ENCODE assay signal across 22 mouse cellular contexts in the genomic region with DNA sequence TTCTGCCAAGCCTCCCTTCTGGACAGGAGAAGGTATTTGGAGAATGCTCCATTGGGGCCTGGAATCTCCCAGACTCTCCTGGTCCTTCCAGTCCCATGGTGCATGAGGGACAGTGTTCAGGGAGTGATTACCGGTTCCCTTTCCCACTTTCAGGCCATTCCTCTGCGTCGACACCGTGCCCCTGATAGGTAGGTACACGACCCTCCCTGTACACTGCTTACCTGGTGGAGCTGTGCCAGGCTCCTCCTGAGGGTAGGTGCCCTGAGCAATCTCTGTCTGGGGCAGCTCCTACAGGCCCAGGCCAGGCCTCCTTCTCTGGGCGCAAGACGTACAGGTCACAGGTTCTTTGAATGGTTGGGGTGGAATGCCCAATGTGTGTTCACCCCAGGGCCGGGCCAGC. TPM values are rescaled to one million over a fixed set of nuclear protein-coding genes. Genes with fewer than 3 reads are reported as not detected.
A peak's percentile ranks its signal among the peaks of the same experiment; 100 is the strongest.
DNase-seq lines count a peak whose midpoint lies in the region; ATAC-seq and TF ChIP-seq lines count a peak whose summit lies in the region.
"Had no signal": no experiment of that assay in that cellular context is flagged by ENCODE, and none has a peak within 500 bp of the region (broad histone marks: within the 10 kb centered on the region; RNA-seq: fewer than 3 reads in every experiment).

No protein-coding gene starts in this region.

- no peak overlapping the region for H3K4me2 ChIP-seq in liver, postnatal 0 days (ENCODE audit: low read depth, low read length)
- H3K4me2 ChIP-seq in liver, embryonic 11.5 days, result no peak overlapping the region
- H3K4me2 ChIP-seq: heart, embryonic 12.5 days; heart, embryonic 15.5 days; hindbrain, embryonic 14.5 days had no signal

- H3K9ac ChIP-seq in liver, postnatal 0 days (replicated peaks), result no peak overlapping the region
- no peak overlapping the region for H3K9ac ChIP-seq in liver, embryonic 11.5 days (ENCODE audit: low read depth, low read length)
- H3K9ac ChIP-seq: heart, embryonic 12.5 days; heart, embryonic 15.5 days; hindbrain, embryonic 14.5 days had no signal

- no peaks in the 10 kb centered on the region for H3K4me1 ChIP-seq in liver, postnatal 0 days (ENCODE audit: insufficient read depth)
- H3K4me1 ChIP-seq in liver, embryonic 11.5 days (replicated peaks; ENCODE audit: control insufficient read depth, insufficient read depth, low read length), result no peaks in the 10 kb centered on the region

- no peak overlapping the region for H3K27ac ChIP-seq in liver, postnatal 0 days (ENCODE audit: low read depth)
- no peak overlapping the region for H3K27ac ChIP-seq in liver, embryonic 11.5 days (ENCODE audit: low read depth, low read length)
- H3K27ac ChIP-seq: forebrain, embryonic 10.5 days; heart, adult 2 months; heart, embryonic 15.5 days; hindbrain, embryonic 14.5 days; hindbrain, postnatal 0 days had no signal

- no peaks in the 10 kb centered on the region for H3K27me3 ChIP-seq in liver, postnatal 0 days (ENCODE audit: insufficient read depth, low read length)
- H3K27me3 ChIP-seq in liver, embryonic 11.5 days (replicated peaks; ENCODE audit: control insufficient read depth, insufficient read depth, low read length), result no peaks in the 10 kb centered on the region
- H3K27me3 ChIP-seq: heart, embryonic 15.5 days had no signal

- peaks cover 30% of the 10 kb centered on the region for H3K36me3 ChIP-seq in liver, postnatal 0 days (replicated peaks; ENCODE audit: insufficient read depth, low read length)
- H3K36me3 ChIP-seq in liver, embryonic 11.5 days (ENCODE audit: control insufficient read depth, insufficient read depth, low read length), result peaks cover 25% of the 10 kb centered on the region; the same call in 1 of the 2 replicates
- H3K36me3 ChIP-seq: forebrain, embryonic 10.5 days; heart, embryonic 12.5 days; heart, embryonic 15.5 days had no signal

- WGBS in liver, postnatal 0 days (ENCODE audit: insufficient replicate concordance), result 94% methylated on average over 8 of the region's 8 CpGs
- WGBS in liver, embryonic 11.5 days, result 93% methylated on average over 8 of the region's 8 CpGs

- no peak for TF ChIP-seq EP300 in liver, postnatal 0 days (IDR thresholded peaks at IDR 0.05; ENCODE audit: low read depth)

- TF ChIP-seq CTCF in liver, postnatal 0 days (IDR thresholded peaks at IDR 0.05; ENCODE audit: low read depth), result no peak

- no peaks in the 10 kb centered on the region for H3K9me3 ChIP-seq in liver, postnatal 0 days (ENCODE audit: low read length)
- H3K9me3 ChIP-seq in liver, embryonic 11.5 days (ENCODE audit: control insufficient read depth, low read length), result no peaks in the 10 kb centered on the region
- H3K9me3 ChIP-seq: forebrain, embryonic 10.5 days; heart, embryonic 12.5 days; heart, embryonic 15.5 days had no signal

- ATAC-seq in liver, postnatal 0 days, result no peak
- no peak for ATAC-seq in liver, embryonic 11.5 days (replicated peaks; ENCODE audit: low FRiP score)
- ATAC-seq: CD4-positive, CD25-positive, alpha-beta regulatory T cell, adult 4 months; forebrain, embryonic 14.5 days; hindbrain, postnatal 0 days; inflammation-experienced regulatory T-cells, adult 6 months had no signal

- H3K4me3 ChIP-seq in liver, postnatal 0 days (ENCODE audit: low read depth, low read length), result no peak overlapping the region
- no peak overlapping the region for H3K4me3 ChIP-seq in liver, embryonic 11.5 days (ENCODE audit: low read depth, low read length)
- H3K4me3 ChIP-seq: forebrain, embryonic 10.5 days; heart, adult 2 months; heart, embryonic 12.5 days; heart, embryonic 15.5 days had no signal

- peak; percentile 90 for DNase-seq in heart, adult 11 months
- DNase-seq in heart, postnatal 4 days, result no peak
- DNase-seq in liver, postnatal 0 days, result peak; percentile 11
- DNase-seq in liver, embryonic 11.5 days (ENCODE audit: low spot score), result no peak
- DNase-seq in thymus, postnatal 4 days, result peak; percentile 2
- no peak for DNase-seq in thymus, postnatal 14 days
- DNase-seq: adrenal gland, adult 2 months; adrenal gland, postnatal 36 days; cerebellum, adult 18-20 months; cerebellum, adult 9-10 months; cerebellum, postnatal 14 days; gastrocnemius, postnatal 25 days; heart, adult 2 months; heart, postnatal 10 days had no signal

RNA-seq across cellular contexts. Expression of a gene that starts 43.8 kb away (rescaled TPM):
- 10 to 100 TPM; 73.4 to 87.1 TPM for total RNA-seq in heart, postnatal 4 days (2021)
- polyA plus RNA-seq in liver, postnatal 0 days (2015; fragmentation: Nextera tagmentation; extraction: Ambion mirVana), result 25.3 and 29.1 TPM in 2 replicates
- polyA plus RNA-seq in liver, embryonic 11.5 days (2014; fragmentation: Nextera tagmentation; extraction: Ambion mirVana), result 77.7 and 82.7 TPM in 2 replicates

RNA-seq across cellular contexts. Expression of a gene that starts 45.9 kb away (rescaled TPM):
- total RNA-seq in heart, postnatal 4 days (2021), result 1 to 10 TPM; 4.0 to 5.4 TPM
- polyA plus RNA-seq in liver, postnatal 0 days (2015; fragmentation: Nextera tagmentation; extraction: Ambion mirVana), result 8.1 and 8.4 TPM in 2 replicates
- polyA plus RNA-seq in liver, embryonic 11.5 days (2014; fragmentation: Nextera tagmentation; extraction: Ambion mirVana), result 46.6 and 49.7 TPM in 2 replicates

Comparison
In these comparisons a context has a peak if more than half of its experiments do, and no peak if none do; other contexts are left out.
1. DNase-seq: peak in heart, adult 11 months (single experiment), liver, postnatal 0 days (single experiment) and thymus, postnatal 4 days (single experiment); none in heart, postnatal 4 days (single experiment), liver, embryonic 11.5 days (single experiment) and thymus, postnatal 14 days (single experiment).